Mouse (Mus musculus) neural tube, embryonic 12.5 days (tissue): Measurements from ENCODE around the gene Adarb1. TPM values are rescaled to one million over a fixed set of nuclear protein-coding genes. Genes with fewer than 3 reads are reported as not detected.
"Not testable (repeated sequence)": the region's sequence is repeated elsewhere in the genome, so short reads cannot be mapped to it uniquely, and the experiment has no call there.

Experiments
- ATAC-seq: fragments of 200-750 bp; cut with Nextera tagmentation; 2 replicates; pipeline ENCODE4 v1.8.0; 2017; ENCODE audit warnings: low read depth, mild to moderate bottlenecking, moderate TSS enrichment, moderate library complexity; ENCODE audit not compliant: low FRiP score
- H3K27ac ChIP-seq: fragments of 300-500 bp; sonication (generic); 2 replicates; pipeline ENCODE4 v1.5.1; 2016
- H3K27me3 ChIP-seq: fragments of 300-500 bp; sonication (generic); replicated peaks from 2 replicates; pipeline ENCODE4 v1.6.1; 2016; ENCODE audit warnings: mild to moderate bottlenecking
- H3K36me3 ChIP-seq: fragments of 300-500 bp; sonication (generic); 2 replicates; pipeline ENCODE4 v1.6.1; 2016; ENCODE audit warnings: mild to moderate bottlenecking
- H3K4me1 ChIP-seq: fragments of 300-500 bp; sonication (generic); 2 replicates; pipeline ENCODE4 v1.6.1; 2016
- H3K4me2 ChIP-seq: fragments of 300-500 bp; sonication (generic); replicated peaks from 2 replicates; pipeline ENCODE4 v1.6.1; 2016; ENCODE audit warnings: mild to moderate bottlenecking
- H3K4me3 ChIP-seq: fragments of 300-500 bp; sonication (generic); 2 replicates; pipeline ENCODE4 v1.5.1; 2016
- H3K9ac ChIP-seq: fragments of 300-500 bp; sonication (generic); 2 replicates; pipeline ENCODE4 v1.6.1; 2016; ENCODE audit warnings: mild to moderate bottlenecking
- H3K9me3 ChIP-seq: fragments of 300-500 bp; sonication (generic); 2 replicates; pipeline ENCODE4 v1.6.1; 2016; ENCODE audit warnings: mild to moderate bottlenecking
- whole genome bisulfite sequencing: fragments of 180-500 bp; shearing (Covaris S2); methylation state at CpG from one replicate; pipeline ENCODE4 v1.1.7; 2016; 5-methylcytosine and 5-hydroxymethylcytosine counted together
- polyA plus RNA-seq: library from polyadenylated mRNA; unstranded; fragments of >200 nt; fragmentation: Nextera tagmentation; extraction: Ambion mirVana; gene quantifications from 2 replicates; pipeline ENCODE4 v1.2.1, GENCODE M21; 2016

Adarb1 gene
- polyA plus RNA-seq, 1 experiment from 2014 or later: 9.2 TPM

GRCm38 (mm10) chr10:77300237-77300933 is 117.7 kb downstream of the Adarb1 start:
- Histone ChIP-seq H3K27ac (no peak overlapping the region), H3K27me3 (no peaks in the 10 kb centered on the region), H3K4me2 (no peak overlapping the region), H3K9me3 (no peaks in the 10 kb centered on the region), H3K36me3 (no peaks in the 10 kb centered on the region; the same call in 1 of the 2 replicates), H3K4me1 (no peaks in the 10 kb centered on the region; the same call in 1 of the 2 replicates), H3K9ac (no peak overlapping the region), H3K4me3 (no peak overlapping the region)
- ATAC-seq: no peak
- 87% methylated on average over 8 of the region's 8 CpGs for WGBS

- Histone ChIP-seq H3K9ac (no peak overlapping the region), H3K4me3 (no peak overlapping the region), H3K36me3 (peaks cover 3% of the 10 kb centered on the region; the same call in 1 of the 2 replicates), H3K9me3 (no peaks in the 10 kb centered on the region), H3K4me1 (no peaks in the 10 kb centered on the region), H3K4me2 (no peak overlapping the region), H3K27me3 (no peaks in the 10 kb centered on the region), H3K27ac (no peak overlapping the region)
- 71% methylated on average over 2 of the region's 2 CpGs for WGBS
- ATAC-seq: no peak
Measured at GRCm38 (mm10) chr10:77299194-77299593, 118.9 kb downstream of the Adarb1 start.

DNA sequence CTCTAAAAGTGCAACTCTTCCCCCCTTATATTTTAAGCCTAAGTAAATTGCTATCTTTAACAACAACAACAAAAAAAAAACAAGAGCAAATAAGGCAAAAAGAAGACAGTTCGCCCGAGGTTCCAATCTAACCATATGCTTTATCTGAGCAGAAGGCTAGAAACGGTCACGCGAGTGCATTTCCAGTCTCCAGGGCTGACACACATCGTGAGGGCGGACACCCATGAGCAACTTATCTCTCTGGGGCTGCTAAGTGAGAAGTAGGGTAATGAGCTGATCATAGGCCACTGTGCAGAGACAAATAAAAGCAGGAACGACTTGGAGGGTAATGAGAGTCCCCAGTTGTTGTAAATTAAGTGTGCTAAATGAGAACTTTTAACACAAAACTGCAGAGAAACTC is 119.4 kb downstream of the Adarb1 start:
- no peak overlapping the region for H3K4me2 ChIP-seq
- H3K4me3 ChIP-seq: no peak overlapping the region
- no peak overlapping the region for H3K27ac ChIP-seq
- H3K4me1 ChIP-seq: no peaks in the 10 kb centered on the region
- H3K9ac ChIP-seq: no peak overlapping the region
- no peaks in the 10 kb centered on the region for H3K27me3 ChIP-seq
- 85% methylated on average over 8 of the region's 8 CpGs for WGBS
- H3K9me3 ChIP-seq: no peaks in the 10 kb centered on the region
- H3K36me3 ChIP-seq: peaks cover 3% of the 10 kb centered on the region; the same call in 1 of the 2 replicates
- ATAC-seq: no peak

- Histone ChIP-seq H3K9ac (no peak overlapping the region), H3K27ac (no peak overlapping the region), H3K36me3 (0 out of 2 replicates have a peak, but pooled peaks cover 3% of the 10 kb centered on the region), H3K4me3 (no peak overlapping the region), H3K4me2 (no peak overlapping the region), H3K4me1 (no peaks in the 10 kb centered on the region), H3K9me3 (no peaks in the 10 kb centered on the region), H3K27me3 (no peaks in the 10 kb centered on the region)
- WGBS: 90% methylated on average over 12 of the region's 12 CpGs
- ATAC-seq: no peak
Measured at GRCm38 (mm10) chr10:77294691-77295090, 123.4 kb downstream of the Adarb1 start.

DNA sequence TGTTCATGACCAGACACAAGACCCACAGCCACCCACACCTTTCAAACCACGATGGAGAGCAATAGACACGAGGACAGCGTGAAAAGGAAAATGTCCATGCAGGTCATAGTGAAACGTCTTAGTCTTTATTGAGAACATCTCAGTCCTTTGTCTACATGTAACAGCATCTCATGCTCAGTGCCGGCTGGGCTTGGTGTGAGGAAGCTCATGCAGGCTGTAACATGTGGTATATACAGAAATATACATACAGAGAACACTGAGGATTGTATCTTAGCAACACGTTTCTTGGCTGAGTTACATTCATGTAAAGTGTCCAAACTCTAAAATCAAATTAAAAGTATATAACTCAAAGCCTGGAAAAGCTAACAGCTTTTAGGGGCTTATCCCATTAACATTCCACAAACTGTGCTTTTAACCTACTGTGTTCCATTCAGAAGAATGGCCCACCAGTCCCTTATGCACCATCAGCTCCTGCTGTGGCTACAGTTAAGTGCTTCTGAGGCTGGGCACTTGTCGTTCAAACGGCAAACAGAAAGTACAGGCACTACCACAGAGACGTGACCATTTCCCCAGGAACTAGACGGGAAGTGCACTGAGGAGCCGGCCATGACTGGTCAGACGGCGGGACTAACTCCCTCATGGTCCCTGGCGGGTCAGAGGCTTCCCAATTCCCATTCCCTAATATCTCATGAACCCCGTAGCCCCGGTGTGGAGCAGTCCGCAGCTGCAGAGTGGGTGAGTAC is 127.3 kb downstream of the Adarb1 start:
- Histone ChIP-seq H3K4me1 (no peaks in the 10 kb centered on the region), H3K4me2 (no peak overlapping the region), H3K4me3 (no peak overlapping the region), H3K27me3 (no peaks in the 10 kb centered on the region), H3K27ac (no peak overlapping the region), H3K9me3 (no peaks in the 10 kb centered on the region), H3K9ac (no peak overlapping the region), H3K36me3 (0 out of 2 replicates have a peak, but pooled peaks cover 3% of the 10 kb centered on the region)
- ATAC-seq: no peak
- 81% methylated on average over 17 of the region's 17 CpGs for WGBS

- no peak overlapping the region for H3K4me3 ChIP-seq
- 90% methylated on average over 8 of the region's 8 CpGs for WGBS
- no peaks in the 10 kb centered on the region for H3K36me3 ChIP-seq
- H3K4me2 ChIP-seq: no peak overlapping the region
- H3K9me3 ChIP-seq: no peaks in the 10 kb centered on the region
- no peak overlapping the region for H3K27ac ChIP-seq
- no peak overlapping the region for H3K9ac ChIP-seq
- no peaks in the 10 kb centered on the region for H3K27me3 ChIP-seq
- no peak for ATAC-seq
- H3K4me1 ChIP-seq: 0 out of 2 replicates have a peak, but pooled peaks cover under 1% of the 10 kb centered on the region
Measured at GRCm38 (mm10) chr10:77289559-77289958, 128.5 kb downstream of the Adarb1 start.

DNA sequence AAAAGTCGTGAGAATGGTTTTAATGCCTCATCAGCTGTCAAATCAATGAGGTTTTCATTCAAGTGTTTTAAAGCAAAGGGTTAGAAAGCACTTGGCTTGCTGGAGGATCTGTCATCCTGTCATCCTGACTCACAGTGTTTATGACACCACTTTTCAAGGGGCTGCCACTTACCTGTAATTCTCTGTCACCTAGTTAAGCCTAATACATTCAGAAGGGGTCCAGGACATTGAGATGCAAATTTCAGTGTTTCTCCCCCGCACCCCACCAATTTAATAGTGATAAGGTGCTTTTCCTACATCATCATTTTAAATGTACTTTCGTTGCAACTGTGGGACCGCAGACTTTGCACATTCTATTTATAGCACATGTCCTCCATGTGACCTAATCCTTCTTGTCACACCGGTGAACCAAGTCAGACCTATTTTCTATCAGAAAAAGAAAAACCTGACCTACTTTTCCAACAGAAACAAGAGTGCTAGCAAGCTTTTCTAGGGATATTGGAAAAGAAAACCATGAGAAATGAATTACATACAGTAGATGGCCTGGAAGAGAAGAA is 129.4 kb downstream of the Adarb1 start:
- Histone ChIP-seq H3K27ac (no peak overlapping the region), H3K4me1 (peaks cover 9% of the 10 kb centered on the region; the same call in 1 of the 2 replicates), H3K9ac (no peak overlapping the region), H3K36me3 (no peaks in the 10 kb centered on the region), H3K4me3 (no peak overlapping the region), H3K9me3 (no peaks in the 10 kb centered on the region), H3K27me3 (no peaks in the 10 kb centered on the region), H3K4me2 (no peak overlapping the region)
- no peak for ATAC-seq
- WGBS: 72% methylated on average over 5 of the region's 5 CpGs

- Histone ChIP-seq H3K27ac (no peak overlapping the region), H3K4me1 (peaks cover 13% of the 10 kb centered on the region; the same call in 1 of the 2 replicates), H3K9ac (no peak overlapping the region), H3K36me3 (no peaks in the 10 kb centered on the region), H3K4me2 (no peak overlapping the region), H3K9me3 (no peaks in the 10 kb centered on the region), H3K27me3 (no peaks in the 10 kb centered on the region), H3K4me3 (no peak overlapping the region)
- 92% methylated on average over 8 of the region's 8 CpGs for WGBS
- ATAC-seq: no peak
Measured at GRCm38 (mm10) chr10:77287626-77288025, 130.4 kb downstream of the Adarb1 start.

- Histone ChIP-seq H3K27ac (no peak overlapping the region), H3K4me1 (peaks cover 13% of the 10 kb centered on the region; the same call in 1 of the 2 replicates), H3K4me2 (no peak overlapping the region), H3K9ac (no peak overlapping the region), H3K9me3 (no peaks in the 10 kb centered on the region), H3K36me3 (no peaks in the 10 kb centered on the region), H3K4me3 (no peak overlapping the region), H3K27me3 (no peaks in the 10 kb centered on the region)
- no peak for ATAC-seq
- 77% methylated on average over 6 of the region's 6 CpGs for WGBS
Measured at GRCm38 (mm10) chr10:77284832-77285231, 133.2 kb downstream of the Adarb1 start.

- Histone ChIP-seq H3K36me3 (no peaks in the 10 kb centered on the region), H3K4me2 (no peak overlapping the region), H3K27me3 (no peaks in the 10 kb centered on the region), H3K4me3 (no peak overlapping the region), H3K9ac (no peak overlapping the region), H3K4me1 (peaks cover 13% of the 10 kb centered on the region; the same call in 1 of the 2 replicates), H3K27ac (no peak overlapping the region), H3K9me3 (no peaks in the 10 kb centered on the region)
- ATAC-seq: no peak
- 21% methylated on average over 6 of the region's 6 CpGs for WGBS
Measured at GRCm38 (mm10) chr10:77282822-77283221, 135.2 kb downstream of the Adarb1 start.

DNA sequence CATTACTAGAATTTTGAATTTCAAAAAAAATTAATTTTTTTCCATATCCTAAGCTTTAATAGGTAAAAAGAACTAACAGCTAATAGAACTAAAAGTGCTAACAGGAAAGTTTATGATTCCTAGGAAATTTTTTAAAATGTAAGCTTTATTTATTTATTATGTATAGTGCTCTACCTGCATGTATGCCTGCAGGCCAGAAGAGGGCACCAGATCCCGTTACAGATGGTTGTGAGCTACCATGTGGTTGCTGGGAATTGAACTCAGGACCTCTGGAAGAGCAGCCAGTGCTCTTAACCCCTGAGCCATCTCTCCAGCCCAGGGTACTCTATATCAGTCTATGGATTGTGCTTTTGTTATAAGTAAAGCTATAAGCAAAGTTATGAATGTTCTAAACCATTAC is 136.0 kb downstream of the Adarb1 start:
- WGBS: 71% methylated on average over 1 of the region's 1 CpGs
- peaks cover 13% of the 10 kb centered on the region; the same call in 1 of the 2 replicates for H3K4me1 ChIP-seq
- not testable (repeated sequence) for H3K9me3 ChIP-seq, H3K4me3 ChIP-seq, H3K9ac ChIP-seq, ATAC-seq, H3K27me3 ChIP-seq, H3K36me3 ChIP-seq, H3K4me2 ChIP-seq, H3K27ac ChIP-seq

DNA sequence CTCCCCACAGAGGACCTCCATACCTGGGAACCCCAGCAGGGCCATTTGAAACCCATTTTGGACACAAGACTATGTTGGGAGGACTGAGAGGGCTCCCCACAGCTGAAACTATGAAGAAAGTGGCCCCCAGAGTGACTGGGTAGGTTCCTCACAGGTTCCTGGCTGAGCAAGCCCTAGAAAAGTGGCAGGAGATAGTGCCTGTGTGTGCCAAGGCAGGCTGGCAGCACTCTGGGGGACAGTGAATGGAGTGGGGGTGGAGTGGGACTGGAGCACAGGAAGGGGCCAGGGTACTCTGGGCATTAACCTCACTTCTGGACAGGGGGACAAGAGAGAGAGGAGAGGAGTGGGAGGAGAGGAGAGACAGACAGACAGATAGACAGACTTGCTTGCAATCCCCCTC is 144.3 kb downstream of the Adarb1 start:
- H3K4me1 ChIP-seq: peaks cover 4% of the 10 kb centered on the region; the same call in 1 of the 2 replicates
- peaks cover 20% of the 10 kb centered on the region for H3K36me3 ChIP-seq
- no peaks in the 10 kb centered on the region for H3K9me3 ChIP-seq
- no peaks in the 10 kb centered on the region for H3K27me3 ChIP-seq
- no peak overlapping the region for H3K4me2 ChIP-seq
- no peak overlapping the region for H3K27ac ChIP-seq
- H3K9ac ChIP-seq: no peak overlapping the region
- H3K4me3 ChIP-seq: no peak overlapping the region
- no peak for ATAC-seq
